Comparison of ENCODE assay signal across 11 mouse cellular contexts in genomic region chr14:14552201-14552600, GRCm38 (mm10).
"Had no signal": no experiment of that assay in that cellular context is flagged by ENCODE, and none has a peak within 500 bp of the region (broad histone marks: within the 10 kb centered on the region; RNA-seq: fewer than 3 reads in every experiment).

No protein-coding gene starts in this region.

- DNase-seq: gastrocnemius, postnatal 14 days; gastrocnemius, postnatal 36 days; kidney, adult 11 months; kidney, adult 2 months; kidney, adult 9 months; kidney, postnatal 14 days; kidney, postnatal 36 days; layer of hippocampus, adult 9-11 months; liver; liver, embryonic 13.5 days; liver, postnatal 0 days had no signal
